Mouse (Mus musculus) duodenum, adult 2 months (tissue): ENCODE data around the gene Cd1d1. TPM values are rescaled to one million over a fixed set of nuclear protein-coding genes. Genes with fewer than 3 reads are reported as not detected.

Source experiments
- polyA plus RNA-seq: library from polyadenylated mRNA; depleted of rRNA; stranded (reverse); fragments of >200 nt; gene quantifications from 2 replicates; pipeline ENCODE4 v1.2.3, GENCODE M21; 2012; ENCODE audit warnings: low replicate concordance; rRNA removed

Cd1d1 gene
- polyA plus RNA-seq, result 1.5 and 2.4 TPM in 2 replicates

DNA sequence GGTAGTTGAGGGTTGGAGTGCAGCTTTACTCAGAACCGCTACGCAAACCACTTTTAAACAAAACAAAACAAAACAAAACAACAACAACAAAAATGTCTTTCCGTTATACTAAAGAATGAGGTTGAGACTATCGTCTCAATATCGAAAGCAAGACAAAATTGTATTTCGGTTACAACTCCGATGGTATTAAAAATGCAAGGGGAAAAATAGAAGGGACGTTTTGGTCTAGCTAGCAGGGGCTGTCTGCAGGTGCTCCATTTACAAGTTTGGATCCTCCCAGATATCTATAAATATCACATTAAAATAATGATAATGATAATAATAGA, at the start of gene Cd1d1:
Gene Cd1d1, minus strand, starts transcription at position 27 of the 326 bp plus-strand sequence.

Other genes with a start within 250 kb of the Cd1d1 start
- gene Dclk2, start 78.6 kb downstream of the Cd1d1 start, polyA plus RNA-seq, result 2.0 TPM in 2 replicates
- 0.79 and 1.8 TPM in 2 replicates for gene Kirrel, start 175.3 kb upstream of the Cd1d1 start, polyA plus RNA-seq